Mouse (Mus musculus) left cerebral cortex, postnatal 14 days (tissue): ENCODE data around the gene Mecp2. TPM values are rescaled to one million over a fixed set of nuclear protein-coding genes. Genes with fewer than 3 reads are reported as not detected.

Experiments used
- DNase-seq, 2 experiments: peaks; one replicate each; pipeline ENCODE4 v3.0.0; 2021 to 2022; ENCODE audit warnings: low spot score in 2 of 2, mixed read lengths in 1 of 2
- intact Hi-C: fragments of 180-260 bp; cut with DNase I; formaldehyde crosslinking; loops from one replicate; pipeline ENCODE4 v1.15.1; 2025
- microRNA-seq, 2 experiments: library from miRNA; unstranded; fragments of <30 nt; microRNA quantifications; one replicate each; pipeline ENCODE4 v1.2.0; 2022
- total RNA-seq, 2 experiments: library from RNA; stranded (reverse); gene quantifications; 2 replicates each; pipeline ENCODE4 v1.2.3; 2021

Gene Mecp2
- total RNA-seq, 2 experiments from 2014 or later = 74.2 to 75.5 TPM

GRCm38 (mm10) chrX:74023188-74024049, 111.7 kb downstream of the Mecp2 start, which contains the start of gene Irak1:
TSS of gene Irak1 (minus strand) at chrX:74023918.
- peak in 1 of 2 experiments; percentile 64 for DNase-seq
- intact Hi-C loops = loop anchor here (5.0 kb wide), 1 partner anchor 56 kb away; the partner anchor contains the start of gene Hcfc1

- intact Hi-C loops = loop anchor here (5.0 kb wide), 1 partner anchor 55 kb away; the partner anchor contains the start of gene Hcfc1
- no peak for DNase-seq
Measured at GRCm38 (mm10) chrX:74022795-74023187, 112.4 kb downstream of the Mecp2 start.

GRCm38 (mm10) chrX:74014597-74014996, 120.6 kb downstream of the Mecp2 start:
- intact Hi-C loops = no loop called here
- no peak for DNase-seq

GRCm38 (mm10) chrX:74008063-74008462, 127.1 kb downstream of the Mecp2 start:
- DNase-seq = no peak
- intact Hi-C loops = no loop called here

GRCm38 (mm10) chrX:74006401-74006800, 128.8 kb downstream of the Mecp2 start:
- intact Hi-C loops = no loop called here

GRCm38 (mm10) chrX:74003644-74004043, 131.5 kb downstream of the Mecp2 start:
- intact Hi-C loops = no loop called here

More at GRCm38 (mm10) chrX:74006401-74006800, 128.8 kb downstream of the Mecp2 start:
- no peak for DNase-seq

GRCm38 (mm10) chrX:74001024-74001423, 134.1 kb downstream of the Mecp2 start:
- intact Hi-C loops = no loop called here
- no peak for DNase-seq

More at GRCm38 (mm10) chrX:74003644-74004043, 131.5 kb downstream of the Mecp2 start:
- no peak for DNase-seq

GRCm38 (mm10) chrX:73998911-73999869, 136.0 kb downstream of the Mecp2 start:
- intact Hi-C loops = no loop called here
- peak; percentile 46 to 72 for DNase-seq

GRCm38 (mm10) chrX:73977783-73978182, 157.4 kb downstream of the Mecp2 start:
- intact Hi-C loops = no loop called here
- no peak for DNase-seq

Small RNA genes within 50 kb of the gene (microRNA-seq; reads per million reads assigned to microRNA genes)
- gene Mir5132 (6.1 to 6.4 reads per million in 2 experiments), gene Mir718 (0 to 1.1 reads per million in 2 experiments)

Other genes with a start within 250 kb of the Mecp2 start
- not detected for gene Avpr2, start 243.3 kb downstream of the Mecp2 start, total RNA-seq
- 100 to 1,000 TPM; 240 to 245 TPM for gene L1cam, start 239.3 kb downstream of the Mecp2 start, total RNA-seq
- gene Arhgap4, start 213.5 kb downstream of the Mecp2 start, total RNA-seq = 1 to 10 TPM; 5.5 to 6.0 TPM
- 10 to 100 TPM; 57.2 to 58.8 TPM for gene Naa10, start 213.4 kb downstream of the Mecp2 start, total RNA-seq
- gene Renbp, start 204.5 kb downstream of the Mecp2 start, total RNA-seq = 1 to 10 TPM; 5.4 to 6.4 TPM
- 10 to 100 TPM; 71.8 to 73.7 TPM for gene Hcfc1, start 169.0 kb downstream of the Mecp2 start, total RNA-seq
- 10 to 100 TPM; 32.1 to 38.5 TPM for gene Irak1, start 111.4 kb downstream of the Mecp2 start, total RNA-seq
- gene Opn1mw, start 7.9 kb downstream of the Mecp2 start, total RNA-seq = under 1 TPM in 1 of 2 experiments, not detected in 1; 0.59 TPM
- not detected for gene Tex28, start 32.5 kb upstream of the Mecp2 start, total RNA-seq
- not detected for gene Tktl1, start 41.9 kb upstream of the Mecp2 start, total RNA-seq
- gene Flna, start 114.5 kb upstream of the Mecp2 start, total RNA-seq = 100 to 1,000 TPM in 1 of 2 experiments, 10 to 100 TPM in 1; 89.1 to 100 TPM
- 10 to 100 TPM; 38.9 to 40.4 TPM for gene Emd, start 119.3 kb upstream of the Mecp2 start, total RNA-seq
- gene Rpl10, start 135.4 kb upstream of the Mecp2 start, total RNA-seq = 100 to 1,000 TPM; 124 to 140 TPM
- gene Taz, start 146.5 kb upstream of the Mecp2 start, total RNA-seq = 10 to 100 TPM; 51.2 to 53.1 TPM
- gene Dnase1l1, start 147.0 kb upstream of the Mecp2 start, total RNA-seq = 1 to 10 TPM; 1.4 to 2.0 TPM
- 100 to 1,000 TPM; 351 to 367 TPM for gene Atp6ap1, start 161.7 kb upstream of the Mecp2 start, total RNA-seq
- gene Gdi1, start 169.6 kb upstream of the Mecp2 start, total RNA-seq = 100 to 1,000 TPM; 663 to 673 TPM
- gene Fam50a, start 177.7 kb upstream of the Mecp2 start, total RNA-seq = 10 to 100 TPM; 35.4 to 38.5 TPM
- gene Plxna3, start 193.7 kb upstream of the Mecp2 start, total RNA-seq = 10 to 100 TPM; 33.3 to 33.8 TPM
- gene Lage3, start 218.3 kb upstream of the Mecp2 start, total RNA-seq = 10 to 100 TPM; 30.5 to 33.0 TPM
- 10 to 100 TPM; 59.0 to 62.6 TPM for gene Ubl4a, start 237.9 kb upstream of the Mecp2 start, total RNA-seq
- 1 to 10 TPM; 2.1 to 3.2 TPM for gene Slc10a3, start 238.0 kb upstream of the Mecp2 start, total RNA-seq